Mouse (Mus musculus) embryo, embryonic 11.5 days (tissue): ENCODE data around the gene Stard5.

Source experiments
- DNase-seq: peaks from one replicate; pipeline ENCODE4 v3.0.0-alpha.2; 2012; ENCODE audit warnings: low read depth, low spot score

The Stard5 gene

DNA sequence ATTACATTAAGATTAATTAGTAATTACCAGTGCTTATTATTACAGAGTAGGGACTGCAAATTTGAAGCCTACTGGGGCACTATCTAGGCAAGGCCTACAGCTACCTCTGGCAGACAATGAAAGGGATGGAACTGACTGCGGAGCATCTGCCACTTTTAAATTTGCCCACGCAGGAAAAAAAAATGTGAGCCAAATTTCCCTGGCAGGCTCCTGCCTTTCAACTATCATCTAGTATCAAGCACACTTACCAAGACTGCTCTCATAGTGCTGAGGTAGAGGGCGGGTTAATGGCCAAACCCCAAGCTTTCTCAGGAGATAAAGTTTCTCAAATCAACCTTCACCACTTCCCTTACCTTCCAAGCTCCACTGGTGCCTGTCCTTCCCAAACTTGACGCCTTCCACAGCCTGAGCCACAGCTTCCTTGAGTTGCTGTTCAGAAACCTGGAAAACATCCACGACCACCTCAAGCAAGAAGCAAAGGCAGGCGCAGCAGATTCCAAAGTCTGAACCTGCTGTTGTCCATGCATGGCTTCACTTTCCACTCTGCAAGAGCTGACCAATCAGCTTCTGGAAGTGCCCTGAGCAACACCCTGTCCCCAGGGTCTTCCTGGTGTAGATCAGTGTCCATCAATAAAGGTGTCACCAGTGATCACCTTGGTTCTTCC lies 31.1 kb downstream of the Stard5 start:
- DNase-seq, result no peak

DNA sequence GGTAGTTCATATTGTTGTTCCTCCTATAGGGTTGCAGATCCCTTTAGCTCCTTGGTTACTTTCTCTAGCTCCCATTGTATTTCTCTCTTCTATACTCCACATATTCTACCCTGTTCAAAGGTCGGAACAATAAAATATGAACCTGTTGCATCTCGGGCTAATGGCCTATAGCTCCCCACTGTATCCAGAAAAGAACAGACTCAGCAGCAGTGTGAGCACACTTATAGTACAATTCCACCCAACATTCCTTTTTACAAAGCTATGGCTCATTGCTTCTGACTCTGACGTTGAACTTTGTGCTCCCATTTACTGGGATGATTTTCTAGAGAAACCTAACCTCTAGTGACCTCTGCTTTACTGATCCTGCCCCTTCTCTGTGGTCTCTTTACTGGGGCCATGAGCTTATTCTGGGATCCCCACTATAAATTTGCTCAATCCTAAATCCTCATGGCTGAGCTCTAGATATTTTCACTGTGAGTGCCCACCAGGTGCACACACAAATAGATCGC lies 34.4 kb downstream of the Stard5 start:
- DNase-seq, result no peak

DNA sequence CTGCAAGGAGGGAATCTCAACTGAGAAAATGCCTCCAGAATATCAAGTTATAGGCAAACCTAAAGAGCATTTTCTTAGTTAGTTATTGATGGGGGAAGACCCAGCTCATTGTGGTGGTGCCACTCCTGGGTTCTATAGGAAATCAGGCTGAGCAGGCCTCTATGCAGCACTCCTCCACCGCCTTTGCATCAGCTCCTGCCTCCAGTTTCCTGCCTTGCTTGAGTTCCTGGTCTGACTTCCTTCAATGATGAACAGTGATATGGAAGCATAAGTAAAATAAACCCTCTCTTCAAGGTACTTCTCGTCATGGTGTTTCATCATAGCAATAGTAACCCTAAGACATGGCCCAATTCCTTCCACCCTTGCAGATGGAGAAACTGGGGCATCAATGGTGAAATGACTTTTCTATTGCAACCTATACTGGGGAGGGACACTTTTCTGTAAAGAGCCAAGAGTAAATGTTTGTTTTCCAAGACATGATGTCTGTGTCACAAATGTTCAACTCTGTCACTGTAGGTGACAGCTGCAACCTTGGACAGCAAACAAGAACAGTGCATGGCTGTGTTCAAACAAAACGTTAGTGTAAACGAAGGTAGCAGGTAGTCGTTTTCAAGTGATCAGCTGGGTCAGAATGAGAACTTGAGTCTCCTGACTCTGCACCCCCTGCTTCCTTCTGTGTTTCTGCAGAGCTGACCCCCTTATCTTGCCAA lies 36.3 kb downstream of the Stard5 start:
- no peak for DNase-seq

DNA sequence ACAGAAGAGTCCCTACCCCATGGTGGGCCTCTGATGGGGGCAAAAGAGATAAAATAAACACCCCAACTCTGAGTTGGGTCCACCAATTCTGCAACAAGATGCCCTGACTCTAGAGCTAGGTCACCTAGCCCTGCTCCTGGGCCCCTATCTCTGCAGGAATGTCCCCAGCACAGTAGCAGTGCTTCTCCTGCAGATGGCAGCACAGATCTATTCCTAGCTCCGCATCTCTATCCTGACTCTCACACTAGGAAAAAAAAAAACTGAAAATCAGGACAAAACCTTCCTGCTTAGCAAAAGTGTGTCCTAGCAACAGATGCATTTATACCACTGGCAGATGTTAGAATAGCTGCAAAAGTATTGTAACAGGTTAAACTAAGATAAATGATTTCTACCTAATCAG lies 37.0 kb downstream of the Stard5 start:
- peak; percentile 31 for DNase-seq

DNA sequence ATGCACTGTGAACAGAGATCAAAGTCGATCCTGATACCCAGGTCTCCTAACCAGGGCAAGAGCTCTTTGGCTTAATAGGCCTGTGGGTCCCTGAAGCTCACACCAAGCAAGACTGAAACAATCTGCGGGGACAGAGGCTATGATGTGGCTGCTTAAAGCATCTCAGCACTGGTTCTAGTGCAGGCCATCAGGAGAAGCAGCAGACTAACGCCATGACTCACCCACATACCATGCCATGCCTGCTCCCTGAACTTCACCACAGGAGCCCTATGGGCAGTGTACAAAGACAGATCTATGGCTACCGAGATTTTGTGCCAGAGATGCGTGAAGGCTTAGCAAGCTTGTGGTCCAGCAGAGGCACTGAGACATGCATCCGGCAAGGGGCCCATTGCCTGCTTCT lies 39.8 kb downstream of the Stard5 start:
- DNase-seq, result no peak

DNA sequence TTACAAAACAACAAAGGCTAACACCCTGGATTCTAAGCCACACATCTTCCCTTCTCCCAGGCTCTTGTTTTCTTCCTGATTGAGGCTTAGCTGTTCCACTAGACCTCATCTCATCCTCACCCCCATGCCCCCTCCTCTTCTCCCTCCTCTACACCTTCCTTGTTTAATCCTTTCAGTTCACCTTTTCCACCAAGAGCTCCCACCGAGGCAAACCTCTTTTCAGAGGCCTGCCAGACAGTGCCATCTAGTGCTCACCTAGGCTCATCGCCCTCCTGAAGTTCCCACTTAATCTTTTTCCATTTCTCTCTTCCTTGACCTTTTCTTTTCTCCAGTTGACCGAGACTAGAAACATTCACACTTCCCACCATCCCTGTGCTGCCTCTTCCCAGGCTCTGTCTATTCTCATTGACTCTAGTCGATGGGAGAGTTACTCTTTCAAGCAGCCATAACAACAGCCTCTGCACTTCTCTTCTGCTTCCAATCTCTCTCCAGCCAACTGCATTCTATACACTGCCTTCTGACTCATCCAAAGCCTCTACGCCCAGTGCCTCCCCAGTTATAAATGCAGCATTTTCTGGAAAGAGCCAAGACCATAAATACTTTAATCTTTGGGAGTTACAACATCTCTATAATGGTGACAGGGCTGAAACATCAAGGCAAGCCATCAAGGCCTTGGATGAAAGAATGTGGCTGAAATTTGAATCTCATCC lies 43.9 kb downstream of the Stard5 start:
- DNase-seq, result peak; percentile 11

DNA sequence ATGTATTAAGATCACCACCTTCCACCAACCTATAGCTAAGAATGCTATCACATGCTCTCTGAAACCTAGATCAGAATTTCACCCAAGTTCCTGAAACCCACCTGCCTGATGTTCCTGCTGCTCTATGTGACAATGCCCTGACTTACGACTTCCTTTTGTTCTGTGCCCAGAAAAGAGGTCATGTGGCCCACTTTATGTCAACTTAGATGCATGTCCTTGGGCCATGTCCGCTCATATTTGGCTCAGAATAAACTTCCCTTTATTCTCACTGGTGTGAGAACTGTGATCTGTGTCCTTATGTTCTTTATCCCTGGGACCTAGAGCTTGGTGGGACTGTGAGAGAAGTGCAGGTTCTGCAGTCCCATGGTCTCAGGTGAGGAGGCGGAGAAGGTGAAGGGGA lies 45.5 kb downstream of the Stard5 start:
- no peak for DNase-seq

DNA sequence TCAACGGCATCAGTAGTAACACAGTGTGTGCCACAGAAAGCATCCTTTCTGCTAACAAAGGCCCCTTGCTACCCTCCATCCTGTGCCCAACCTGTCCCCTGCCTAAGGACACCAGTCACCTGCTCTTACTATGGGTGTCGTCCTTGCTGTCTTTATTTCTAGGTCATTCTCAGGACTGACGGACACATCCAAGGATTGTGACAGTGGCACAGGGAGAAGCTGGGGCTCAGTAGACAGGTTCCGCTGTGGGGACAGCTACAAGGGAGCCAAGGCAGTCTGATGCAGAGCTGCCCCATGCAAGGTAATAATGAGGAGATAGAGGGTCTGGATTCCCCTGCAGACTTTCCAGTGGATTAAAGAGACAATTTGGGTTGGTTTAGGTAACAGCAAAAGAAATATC lies 46.7 kb downstream of the Stard5 start:
- DNase-seq, result no peak

DNA sequence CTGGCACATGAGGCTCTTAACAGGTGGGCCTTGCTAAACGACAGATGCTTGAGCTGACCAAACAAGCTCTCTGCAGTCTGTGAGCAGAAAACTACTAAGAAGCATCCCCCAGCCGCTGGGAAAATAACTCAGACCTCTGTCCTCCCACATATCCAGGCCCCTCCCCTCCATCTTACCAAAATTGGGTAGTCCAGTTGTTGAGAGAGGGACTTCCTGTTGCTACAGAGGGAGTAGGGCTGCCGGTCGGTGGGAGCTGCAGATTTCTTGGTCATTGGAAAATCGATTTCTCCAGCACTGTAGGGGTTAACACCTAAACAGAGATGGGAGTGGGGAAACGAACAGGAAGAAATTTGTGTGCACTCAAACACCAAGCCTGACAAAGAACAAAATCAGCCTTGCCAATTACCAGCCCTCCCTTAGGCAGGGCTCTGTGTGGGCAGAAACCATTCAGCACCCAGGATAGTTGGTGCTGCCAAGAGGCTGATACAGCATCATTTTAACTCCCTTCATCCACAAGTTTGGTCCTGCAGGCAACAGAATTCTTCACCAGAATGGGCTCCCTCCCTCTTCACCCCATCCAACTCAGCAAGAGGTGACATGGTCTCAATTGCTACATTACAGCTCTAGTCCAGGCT lies 51.0 kb downstream of the Stard5 start:
- no peak for DNase-seq

DNA sequence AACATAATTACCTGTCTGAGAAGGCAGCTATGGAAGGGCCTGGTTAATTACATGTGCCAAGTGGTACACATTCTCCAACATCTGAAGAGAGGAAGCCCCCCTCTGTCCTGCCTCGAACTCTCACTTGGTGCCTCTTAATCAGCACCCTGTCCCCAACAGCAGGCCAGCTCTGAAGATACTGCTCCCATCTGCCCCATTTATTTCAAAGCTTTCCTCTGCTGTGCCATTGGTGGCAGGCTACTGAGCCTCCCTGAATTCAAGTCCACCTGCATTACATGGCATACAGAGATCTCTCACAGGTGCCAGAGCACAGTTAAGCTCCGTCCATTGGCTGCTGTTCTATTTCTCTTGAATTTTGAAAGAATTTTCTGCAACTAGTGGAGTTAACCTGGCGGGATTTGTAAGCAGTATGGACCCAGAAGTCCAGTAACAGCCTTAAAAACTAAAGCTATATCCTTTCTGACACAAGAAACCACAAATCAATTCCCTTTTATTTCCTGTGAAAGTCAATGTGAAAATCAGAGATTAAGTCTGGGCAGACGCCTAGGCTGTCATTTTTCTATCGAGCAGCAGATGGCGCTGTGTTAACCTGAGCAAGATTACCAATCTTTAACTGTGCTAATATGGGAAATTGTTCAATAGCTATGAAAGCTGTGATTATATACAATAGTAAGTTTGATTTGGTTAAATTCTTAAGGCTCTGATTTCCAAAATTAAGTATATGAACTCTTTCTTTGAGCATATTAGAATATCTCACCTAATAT lies 63.9 kb downstream of the Stard5 start:
- peak; percentile 22 for DNase-seq

DNA sequence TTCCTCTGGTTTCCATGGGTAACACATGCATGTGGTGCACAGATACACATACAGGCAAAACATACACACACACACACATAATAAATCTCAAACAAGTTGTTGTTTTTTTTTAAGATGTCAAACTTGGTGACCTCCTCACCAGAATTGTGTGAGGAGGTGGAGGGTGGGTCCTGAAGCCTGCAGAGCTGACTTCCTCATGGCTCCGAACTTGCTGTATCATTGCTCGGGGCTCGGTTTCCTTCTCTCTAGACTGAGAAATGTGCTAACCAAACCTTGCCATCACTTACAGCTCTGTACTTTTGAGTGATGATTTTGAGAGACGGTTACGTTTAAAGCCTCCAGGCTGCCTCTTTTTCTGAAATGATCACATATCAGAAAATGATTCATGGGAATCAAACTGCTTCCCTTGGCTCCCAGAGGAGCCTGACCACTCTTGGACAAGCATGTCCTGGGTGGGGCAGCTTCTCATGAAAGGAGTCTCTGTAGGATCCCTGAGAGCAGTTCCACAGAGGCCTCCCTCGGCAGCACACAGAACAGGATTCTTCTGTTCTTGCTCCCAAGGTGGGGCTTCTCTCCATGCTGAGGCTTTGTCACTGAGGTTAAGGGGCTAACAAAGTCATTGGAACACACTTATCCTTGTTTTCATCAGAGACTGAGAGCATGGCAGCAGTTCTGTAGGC lies 67.4 kb downstream of the Stard5 start:
- no peak for DNase-seq
